Mouse (Mus musculus) G1E (cell line): ENCODE measurements around the gene Ehmt1. TPM values are rescaled to one million over a fixed set of nuclear protein-coding genes. Genes with fewer than 3 reads are reported as not detected.

Experiments
- ATAC-seq: 2 replicates; pipeline ENCODE4 v1.8.0; 2016; ENCODE audit warnings: mild to moderate bottlenecking; ENCODE audit not compliant: insufficient number of reproducible peaks, poor library complexity, low FRiP score, severe bottlenecking; ENCODE audit errors: extremely low read depth
- DNase-seq: peaks from one replicate; pipeline ENCODE4 v3.0.0; 2012; ENCODE audit warnings: low spot score
- H3K27me3 ChIP-seq: 2 replicates; pipeline ENCODE4 v1.6.1; 2012; ENCODE audit warnings: mild to moderate bottlenecking, low read length, inconsistent platforms; ENCODE audit not compliant: insufficient read depth
- H3K36me3 ChIP-seq: replicated peaks from 2 replicates; pipeline ENCODE3; 2012; ENCODE audit warnings: mild to moderate bottlenecking, inconsistent platforms
- H3K4me1 ChIP-seq: 2 replicates; pipeline ENCODE4 v1.6.1; 2012; ENCODE audit warnings: low read depth, low read length, inconsistent platforms, mixed read lengths; ENCODE audit not compliant: insufficient read depth
- H3K4me3 ChIP-seq: 2 replicates; pipeline ENCODE4 v1.5.1; 2012; ENCODE audit warnings: low read depth, mild to moderate bottlenecking, inconsistent platforms, low read length, moderate library complexity, mixed read lengths
- H3K9me3 ChIP-seq: replicated peaks from 2 replicates; pipeline ENCODE4 v1.6.1; 2012; ENCODE audit warnings: inconsistent platforms
- CTCF ChIP-seq: IDR thresholded peaks from 2 replicates; pipeline ENCODE4 v1.5.1; 2012; ENCODE audit warnings: low read depth, low read length, inconsistent platforms, mixed read lengths
- GATA1 ChIP-seq: IDR thresholded peaks from 2 replicates; pipeline ENCODE4 v1.6.1; 2012; ENCODE audit warnings: borderline replicate concordance, low read length, inconsistent platforms, mixed read lengths
- GATA2 ChIP-seq: IDR thresholded peaks from 2 replicates; pipeline ENCODE4 v1.6.1; 2012; ENCODE audit warnings: low read depth, low read length, inconsistent platforms, borderline replicate concordance
- POLR2AphosphoS5 ChIP-seq: IDR thresholded peaks from 2 replicates; pipeline ENCODE4 v1.6.1; 2012; ENCODE audit warnings: low read depth, low read length, inconsistent platforms; ENCODE audit not compliant: insufficient replicate concordance
- TAL1 ChIP-seq: conservative IDR thresholded peaks from 2 replicates; pipeline ENCODE4 v1.6.1; 2012; ENCODE audit warnings: low read depth, low read length, inconsistent platforms, mixed read lengths
- polyA plus RNA-seq: library from polyadenylated mRNA; stranded (reverse); fragments of >175 nt; gene quantifications from 2 replicates; pipeline ENCODE4 v1.2.3, GENCODE M21; 2012
- total RNA-seq, 2 experiments: library from RNA; stranded (forward) in 1 of 2; stranded (reverse) in 1 of 2; fragments of 200-1000 nt in 1 of 2; fragments of >200 nt in 1 of 2; fragmentation: Nextera tagmentation in 1 of 2; gene quantifications; 2 replicates each; pipeline ENCODE4 v1.2.3; 2014 to 2017

Gene Ehmt1
- total and polyA plus RNA-seq, 3 experiments: 71.5 to 94.7 (median 85.4) TPM

DNA sequence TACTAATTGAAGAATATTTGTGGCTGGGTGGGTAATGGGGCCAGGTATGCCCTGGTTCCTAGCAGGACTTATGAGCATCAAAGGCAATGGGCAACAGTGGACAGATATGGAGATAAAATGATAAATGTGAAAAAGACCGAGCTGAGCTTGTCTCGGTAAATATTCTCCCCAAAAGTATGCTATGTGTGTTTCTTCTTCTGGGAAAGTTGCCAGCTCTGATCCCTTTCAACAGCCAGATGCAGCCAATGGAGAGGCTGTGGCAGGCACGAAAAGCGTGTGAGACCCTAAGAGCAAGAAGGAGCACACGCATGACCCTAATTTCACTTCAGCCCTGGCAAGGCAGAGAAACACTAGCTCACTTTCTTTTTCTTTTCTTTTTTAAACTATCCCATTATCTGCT lies 18.4 kb downstream of the Ehmt1 start:
- no peak for DNase-seq
- ATAC-seq: no peak
- no peaks in the 10 kb centered on the region for H3K27me3 ChIP-seq
- H3K4me3 ChIP-seq: no peak overlapping the region
- H3K9me3 ChIP-seq: no peaks in the 10 kb centered on the region
- no peak for TF ChIP-seq GATA1
- no peak for TF ChIP-seq CTCF
- TF ChIP-seq GATA2: no peak
- no peak for TF ChIP-seq TAL1
- no peak for TF ChIP-seq POLR2AphosphoS5
- peaks cover 16% of the 10 kb centered on the region; the same call in 1 of the 2 replicates for H3K4me1 ChIP-seq
- peaks cover 53% of the 10 kb centered on the region for H3K36me3 ChIP-seq

DNA sequence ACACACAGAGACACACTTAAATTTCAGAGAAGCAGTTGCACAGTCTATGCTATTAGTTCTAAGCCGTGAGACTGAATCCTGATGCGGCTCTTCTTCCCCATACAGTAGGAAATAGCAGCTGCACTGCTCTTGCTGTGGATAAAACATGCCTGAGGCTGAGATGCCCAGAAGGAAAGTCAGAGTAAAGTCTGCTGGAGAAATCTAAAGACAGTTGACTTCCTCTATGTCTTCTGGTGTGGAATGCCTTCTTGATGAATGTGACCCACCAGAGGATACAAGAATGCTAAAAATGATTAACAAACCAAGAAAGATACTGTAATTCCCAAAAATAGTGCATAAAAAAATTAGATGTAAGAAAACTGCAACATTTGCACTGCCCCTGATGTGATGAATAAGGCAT lies 20.1 kb downstream of the Ehmt1 start:
- TF ChIP-seq POLR2AphosphoS5: no peak
- TF ChIP-seq TAL1: no peak
- no peak for TF ChIP-seq CTCF
- TF ChIP-seq GATA2: no peak
- no peak for TF ChIP-seq GATA1
- Histone ChIP-seq H3K9me3 (no peaks in the 10 kb centered on the region), H3K27me3 (no peaks in the 10 kb centered on the region), H3K36me3 (peaks cover 48% of the 10 kb centered on the region), H3K4me1 (peaks cover 4% of the 10 kb centered on the region; the same call in 1 of the 2 replicates), H3K4me3 (no peak overlapping the region)
- no peak for ATAC-seq
- no peak for DNase-seq

DNA sequence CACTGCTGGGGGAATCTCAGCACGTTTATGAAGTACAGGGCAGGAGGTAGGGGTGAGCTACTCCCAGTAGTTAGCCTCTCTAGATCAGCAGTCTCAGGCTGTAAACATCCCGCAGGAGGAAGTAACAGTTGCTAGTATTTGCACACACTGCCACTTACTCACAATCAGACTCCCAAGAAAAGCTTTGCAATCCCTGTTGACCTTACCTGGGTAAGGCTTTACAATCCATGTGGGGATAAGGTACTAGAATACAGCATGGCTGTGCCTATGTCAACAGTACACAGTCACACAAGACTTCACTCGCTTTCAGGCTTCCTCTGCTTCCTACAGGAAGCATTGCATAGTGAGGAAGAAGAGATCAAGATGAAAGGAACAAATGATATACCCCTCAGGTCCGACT lies 22.7 kb downstream of the Ehmt1 start:
- no peak for ATAC-seq
- DNase-seq: no peak
- no peaks in the 10 kb centered on the region for H3K27me3 ChIP-seq
- TF ChIP-seq GATA2: no peak
- TF ChIP-seq POLR2AphosphoS5: no peak
- no peak for TF ChIP-seq GATA1
- no peak for TF ChIP-seq TAL1
- TF ChIP-seq CTCF: no peak
- no peaks in the 10 kb centered on the region for H3K9me3 ChIP-seq
- H3K4me3 ChIP-seq: no peak overlapping the region
- H3K4me1 ChIP-seq: peaks cover 1% of the 10 kb centered on the region; the same call in 1 of the 2 replicates
- H3K36me3 ChIP-seq: peaks cover 58% of the 10 kb centered on the region

DNA sequence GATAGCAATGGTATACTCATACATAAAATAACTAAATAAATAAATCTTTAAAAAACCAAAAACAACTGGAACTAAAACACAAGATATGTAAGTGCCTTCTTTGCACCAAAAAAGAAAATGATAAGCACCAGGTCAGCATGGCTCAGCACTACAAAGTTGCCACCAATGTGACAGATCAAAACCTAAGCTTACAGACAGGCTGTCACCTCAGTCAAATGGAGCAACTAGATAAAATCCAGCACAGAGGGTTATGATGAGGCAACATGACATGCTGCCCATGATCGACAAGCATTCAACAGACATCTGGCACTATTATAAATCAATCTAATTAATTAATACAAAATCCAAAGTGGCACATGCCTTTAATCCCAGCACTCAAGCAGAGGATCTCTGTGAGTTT lies 25.2 kb downstream of the Ehmt1 start:
- ATAC-seq (no peak), DNase-seq (no peak)
- no peaks in the 10 kb centered on the region for H3K27me3 ChIP-seq
- no peaks in the 10 kb centered on the region for H3K9me3 ChIP-seq
- peaks cover 5% of the 10 kb centered on the region for H3K4me1 ChIP-seq
- no peak overlapping the region for H3K4me3 ChIP-seq
- peaks cover 62% of the 10 kb centered on the region for H3K36me3 ChIP-seq
- no peak for TF ChIP-seq CTCF
- no peak for TF ChIP-seq GATA2

DNA sequence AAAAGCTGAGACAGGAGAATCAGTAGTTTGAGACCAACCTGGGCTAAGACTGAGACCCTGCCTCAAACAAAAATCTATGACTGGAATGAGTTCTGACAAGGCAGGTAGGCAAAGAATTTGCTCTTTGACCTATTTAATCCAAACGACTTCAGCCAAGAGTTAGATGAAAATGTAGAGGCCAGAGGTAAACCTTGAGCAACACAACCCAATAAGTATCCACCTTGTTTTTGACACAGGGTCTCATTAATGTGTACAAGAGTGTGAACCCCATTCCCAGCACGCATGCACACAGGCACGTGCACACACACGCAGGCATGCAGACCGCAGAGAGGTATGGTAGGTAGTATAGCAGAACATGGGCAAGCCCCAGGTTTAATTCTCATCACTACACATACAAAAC lies 27.1 kb downstream of the Ehmt1 start:
- no peak for DNase-seq
- ATAC-seq: no peak
- H3K9me3 ChIP-seq: no peaks in the 10 kb centered on the region
- no peaks in the 10 kb centered on the region for H3K27me3 ChIP-seq
- H3K36me3 ChIP-seq: peaks cover 52% of the 10 kb centered on the region
- TF ChIP-seq CTCF (no peak), POLR2AphosphoS5 (no peak), TAL1 (no peak)
- no peak overlapping the region for H3K4me3 ChIP-seq
- peaks cover 12% of the 10 kb centered on the region for H3K4me1 ChIP-seq

DNA sequence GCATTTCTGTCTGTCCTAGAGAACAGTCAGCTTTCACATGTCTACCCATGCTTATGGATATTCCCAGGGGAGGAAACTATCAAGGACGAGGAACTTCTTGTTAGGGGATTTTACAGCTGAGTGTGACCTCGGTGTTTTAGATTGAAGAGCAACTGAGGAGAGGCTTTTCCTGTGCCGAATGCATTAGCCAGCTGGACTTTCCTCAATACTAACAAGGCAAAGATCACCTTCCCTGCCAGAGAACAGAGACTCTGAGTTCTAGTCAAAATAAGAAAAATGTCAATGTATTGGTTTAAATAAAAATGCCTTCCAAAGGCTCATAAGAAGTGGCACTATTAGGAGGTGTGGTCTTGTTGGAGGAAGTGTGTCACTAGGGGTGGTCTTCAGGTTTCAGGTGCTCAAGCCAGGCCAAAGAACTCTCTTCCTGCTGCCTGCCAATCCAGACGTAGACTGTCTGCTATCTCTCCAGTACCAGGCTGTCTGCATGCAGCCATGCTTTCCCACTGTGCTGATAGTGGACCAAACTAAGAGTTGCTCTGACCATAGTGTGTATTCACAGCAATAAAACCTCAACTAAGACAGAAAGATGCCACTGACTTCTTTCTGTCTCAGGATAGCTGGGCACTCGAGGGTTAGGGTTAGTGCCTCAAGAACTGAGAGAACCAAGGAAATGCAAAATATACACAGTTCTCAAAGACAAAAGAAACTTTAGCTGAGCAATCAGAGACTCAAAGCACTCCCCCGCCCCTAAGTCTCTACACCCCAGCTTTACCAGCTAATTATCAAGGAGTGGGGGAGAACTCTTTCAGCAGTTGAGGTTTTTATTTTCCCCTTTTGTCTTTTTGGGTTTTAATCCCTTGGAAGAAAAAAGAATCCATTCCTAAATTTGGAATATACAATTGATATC lies 28.6 kb downstream of the Ehmt1 start:
- Histone ChIP-seq H3K36me3 (peaks cover 53% of the 10 kb centered on the region), H3K9me3 (no peaks in the 10 kb centered on the region), H3K4me3 (no peak overlapping the region), H3K27me3 (no peaks in the 10 kb centered on the region), H3K4me1 (peaks cover 12% of the 10 kb centered on the region)
- TF ChIP-seq TAL1 (no peak), CTCF (no peak), GATA1 (no peak)
- ATAC-seq (no peak), DNase-seq (no peak)

DNA sequence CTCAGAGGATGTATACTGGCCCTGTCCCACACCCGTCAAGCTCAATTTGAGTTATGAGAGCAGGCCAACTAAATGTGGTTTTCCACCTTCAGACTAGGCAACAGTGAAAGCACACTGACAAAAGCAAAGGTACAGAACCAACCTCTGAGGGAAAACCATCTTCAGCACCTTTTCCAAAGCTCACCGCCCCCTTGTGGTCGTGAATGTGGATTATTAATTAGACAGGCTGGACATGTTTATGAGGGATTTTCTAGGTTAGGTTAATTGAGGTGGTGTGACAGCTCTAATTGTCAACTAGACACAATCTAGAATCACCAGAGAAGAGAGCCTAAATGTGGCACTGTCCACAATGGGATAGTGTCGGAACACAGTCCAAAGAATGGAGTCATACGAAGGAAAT lies 30.5 kb downstream of the Ehmt1 start:
- no peaks in the 10 kb centered on the region for H3K9me3 ChIP-seq
- no peak for TF ChIP-seq TAL1
- peak; percentile 6; the same call in 1 of the 2 replicates for TF ChIP-seq CTCF
- DNase-seq: no peak
- no peak for ATAC-seq
- no peaks in the 10 kb centered on the region for H3K27me3 ChIP-seq
- no peak overlapping the region for H3K4me3 ChIP-seq
- peaks cover 60% of the 10 kb centered on the region for H3K36me3 ChIP-seq
- peaks cover 12% of the 10 kb centered on the region for H3K4me1 ChIP-seq
